Mouse (Mus musculus) bone marrow, adult 2 months (tissue): Measurements from ENCODE around the gene Tor4a. TPM values are rescaled to one million over a fixed set of nuclear protein-coding genes. Genes with fewer than 3 reads are reported as not detected.

ENCODE experiments used
- H3K27ac ChIP-seq: fragments of 200-500 bp; 2 replicates; pipeline ENCODE4 v1.5.1; 2012; ENCODE audit warnings: low read depth, mild to moderate bottlenecking, control low read depth, inconsistent platforms, low read length; ENCODE audit not compliant: control insufficient read depth, poor library complexity, insufficient read depth
- H3K4me1 ChIP-seq: fragments of 200-500 bp; 2 replicates; pipeline ENCODE4 v1.6.1; 2011; ENCODE audit warnings: low read length; ENCODE audit not compliant: control insufficient read depth, insufficient read depth
- H3K4me3 ChIP-seq: fragments of 200-500 bp; replicated peaks from 2 replicates; pipeline ENCODE3; 2011; ENCODE audit warnings: mild to moderate bottlenecking, low read depth, low read length, control low read depth; ENCODE audit not compliant: control insufficient read depth
- CTCF ChIP-seq: fragments of 200-500 bp; IDR thresholded peaks from 2 replicates; pipeline ENCODE4 v1.5.1; 2011; ENCODE audit warnings: low read length, control low read depth; ENCODE audit not compliant: control insufficient read depth, insufficient read depth
- POLR2A ChIP-seq: fragments of 200-500 bp; IDR thresholded peaks from 2 replicates; pipeline ENCODE4 v1.6.1; 2011; ENCODE audit warnings: low read depth, mild to moderate bottlenecking, control low read depth, low read length, borderline replicate concordance; ENCODE audit not compliant: control insufficient read depth
- WGBS: fragments of 180-500 bp; shearing (Covaris S2); methylation state at CpG from one replicate; pipeline ENCODE4 v1.1.7; 2018; 5-methylcytosine and 5-hydroxymethylcytosine counted together
- polyA plus RNA-seq: library from polyadenylated mRNA; stranded (reverse); fragments of >200 nt; gene quantifications from 2 replicates; pipeline ENCODE4 v1.2.4, GENCODE M21; 2011; ENCODE audit warnings: low replicate concordance; ENCODE audit not compliant: missing spikeins, insufficient read depth, insufficient read length

The Tor4a gene
- polyA plus RNA-seq, 1 experiment, result 8.9 TPM

GRCm38 (mm10) chr2:25238106-25238505 is 41.4 kb upstream of the Tor4a start:
- no peak for TF ChIP-seq CTCF
- TF ChIP-seq POLR2A, result no peak
- Histone ChIP-seq H3K4me3 (no peak overlapping the region), H3K4me1 (peaks cover 2% of the 10 kb centered on the region), H3K27ac (no peak overlapping the region)

DNA sequence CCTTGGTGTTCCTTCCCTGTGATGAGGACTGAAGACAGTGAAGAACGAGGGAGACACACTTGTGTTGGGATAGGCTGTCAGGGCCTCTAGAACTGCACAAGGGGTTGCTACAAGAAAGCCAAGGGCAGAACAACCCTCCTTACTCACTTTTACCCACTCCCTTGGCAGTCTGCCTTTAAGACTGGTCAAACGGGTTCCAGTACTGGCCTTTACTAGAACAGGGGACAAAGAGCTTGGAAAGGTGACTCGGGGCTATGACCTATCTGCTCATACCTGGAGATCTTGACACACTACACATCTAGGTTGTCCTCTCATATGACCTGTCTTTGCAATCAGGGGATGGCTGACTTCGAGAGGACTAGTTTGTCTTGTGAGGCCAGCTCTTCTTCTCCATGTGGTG is 40.8 kb upstream of the Tor4a start:
- TF ChIP-seq POLR2A (no peak), CTCF (no peak)
- peaks cover 2% of the 10 kb centered on the region for H3K4me1 ChIP-seq
- no peak overlapping the region for H3K4me3 ChIP-seq
- 67% methylated on average over 4 of the region's 4 CpGs for WGBS
- no peak overlapping the region for H3K27ac ChIP-seq

GRCm38 (mm10) chr2:25236614-25237013 is 39.9 kb upstream of the Tor4a start, which contains the start of gene Rnf224:
Rnf224 (minus strand) TSS chr2:25236787.
- no peak within 1 kb of the TSS for H3K4me3 ChIP-seq
- H3K27ac ChIP-seq, result no peak within 1 kb of the TSS
- H3K4me1 ChIP-seq, result peaks cover 2% of the 10 kb centered on the region
- TF ChIP-seq POLR2A, result no peak
- TF ChIP-seq CTCF, result no peak
- 77% methylated on average over 8 of the region's 8 CpGs for WGBS

DNA sequence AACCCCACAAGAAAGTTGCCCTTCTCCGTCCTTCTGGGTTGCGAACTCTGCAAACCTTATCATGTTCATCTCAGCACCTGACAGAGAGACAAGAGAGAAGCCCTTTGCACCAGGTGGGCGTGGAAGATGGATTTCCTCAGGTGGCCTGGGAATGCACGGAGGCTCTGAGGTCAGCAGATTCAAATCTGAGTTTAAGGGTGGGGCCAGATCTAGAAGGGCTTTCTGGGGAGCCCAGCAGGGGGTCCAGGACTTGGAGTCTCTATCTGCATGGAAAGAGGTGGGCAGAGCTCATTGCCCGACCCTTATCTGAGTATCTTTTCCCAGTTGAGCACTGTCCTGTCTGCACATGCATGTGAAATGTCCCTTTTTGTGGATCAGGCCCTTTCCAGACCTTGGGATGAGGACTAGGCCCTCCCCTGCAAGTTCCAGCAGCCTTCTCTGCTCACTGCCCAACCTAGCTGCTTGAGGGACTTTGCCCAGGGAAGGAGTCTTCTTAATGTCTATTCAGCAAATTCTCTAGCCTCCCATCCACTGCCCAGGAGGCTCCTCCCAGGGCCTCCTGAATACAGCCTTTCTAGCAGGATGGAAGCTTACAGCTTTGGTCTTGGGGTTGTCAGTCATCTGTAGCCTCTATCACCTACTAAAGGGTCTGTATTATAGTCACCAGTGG is 38.0 kb upstream of the Tor4a start:
- H3K4me3 ChIP-seq, result no peak overlapping the region
- H3K27ac ChIP-seq, result no peak overlapping the region
- no peak for TF ChIP-seq CTCF
- TF ChIP-seq POLR2A, result no peak
- no peaks in the 10 kb centered on the region; the same call in 1 of the 2 replicates for H3K4me1 ChIP-seq
- WGBS, result 72% methylated on average over 5 of the region's 5 CpGs

- whole genome bisulfite sequencing, result 51% methylated on average over 3 of the region's 3 CpGs
- H3K27ac ChIP-seq, result no peak within 1 kb of the TSS
- H3K4me3 ChIP-seq, result no peak within 1 kb of the TSS
- H3K4me1 ChIP-seq, result no peaks in the 10 kb centered on the region; the same call in 1 of the 2 replicates
- TF ChIP-seq CTCF (no peak), POLR2A (no peak)
Measured at GRCm38 (mm10) chr2:25234050-25234449, 37.4 kb upstream of the Tor4a start, which contains the start of gene Slc34a3. Slc34a3 (minus strand) TSS chr2:25234364.

GRCm38 (mm10) chr2:25233421-25233820 is 36.7 kb upstream of the Tor4a start:
- TF ChIP-seq POLR2A, result no peak
- TF ChIP-seq CTCF, result no peak
- no peak overlapping the region for H3K4me3 ChIP-seq
- no peak overlapping the region for H3K27ac ChIP-seq
- WGBS, result 10% methylated on average over 4 of the region's 4 CpGs
- no peaks in the 10 kb centered on the region; the same call in 1 of the 2 replicates for H3K4me1 ChIP-seq

- Histone ChIP-seq H3K4me1 (no peaks in the 10 kb centered on the region), H3K27ac (no peak overlapping the region), H3K4me3 (no peak overlapping the region)
- 81% methylated on average over 12 of the region's 12 CpGs for WGBS
- TF ChIP-seq POLR2A (no peak), CTCF (no peak)
Measured at GRCm38 (mm10) chr2:25231038-25231437, 34.4 kb upstream of the Tor4a start.

DNA sequence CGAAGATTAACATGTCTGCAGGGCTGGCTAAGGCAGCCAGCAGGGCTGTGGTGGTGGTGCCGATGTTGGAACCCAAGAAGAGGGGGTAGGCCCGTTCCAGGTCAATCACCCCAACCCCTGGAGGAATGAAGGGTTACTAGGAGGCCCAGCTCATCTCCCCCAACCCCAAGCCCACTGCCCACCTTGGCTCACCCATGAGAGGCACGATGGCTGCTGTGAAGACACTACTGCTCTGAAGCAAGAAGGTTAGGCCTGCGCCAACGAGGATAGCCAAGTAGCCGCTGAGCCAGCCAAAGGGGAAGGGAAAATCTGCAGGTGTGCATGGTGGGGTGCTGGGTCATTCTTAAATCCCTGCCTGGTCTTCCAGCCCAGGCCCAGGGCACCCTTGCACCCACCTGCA is 33.9 kb upstream of the Tor4a start:
- H3K27ac ChIP-seq, result no peak overlapping the region
- H3K4me3 ChIP-seq, result no peak overlapping the region
- WGBS, result 86% methylated on average over 7 of the region's 7 CpGs
- TF ChIP-seq POLR2A (no peak), CTCF (no peak)
- H3K4me1 ChIP-seq, result no peaks in the 10 kb centered on the region

GRCm38 (mm10) chr2:25229582-25229981 is 32.9 kb upstream of the Tor4a start:
- no peak overlapping the region for H3K4me3 ChIP-seq
- H3K27ac ChIP-seq, result no peak overlapping the region
- no peak for TF ChIP-seq POLR2A
- no peak for TF ChIP-seq CTCF
- 81% methylated on average over 5 of the region's 5 CpGs for WGBS
- no peaks in the 10 kb centered on the region for H3K4me1 ChIP-seq
